Mouse (Mus musculus): ENCODE results near the gene Mtr. TPM values are rescaled to one million over a fixed set of nuclear protein-coding genes. Genes with fewer than 3 reads are reported as not detected.
A peak's percentile ranks its signal among the peaks of the same experiment; 100 is the strongest.

The Mtr gene
- total RNA-seq, 1 experiment from 2014 or later, result 19.4 TPM

DNA sequence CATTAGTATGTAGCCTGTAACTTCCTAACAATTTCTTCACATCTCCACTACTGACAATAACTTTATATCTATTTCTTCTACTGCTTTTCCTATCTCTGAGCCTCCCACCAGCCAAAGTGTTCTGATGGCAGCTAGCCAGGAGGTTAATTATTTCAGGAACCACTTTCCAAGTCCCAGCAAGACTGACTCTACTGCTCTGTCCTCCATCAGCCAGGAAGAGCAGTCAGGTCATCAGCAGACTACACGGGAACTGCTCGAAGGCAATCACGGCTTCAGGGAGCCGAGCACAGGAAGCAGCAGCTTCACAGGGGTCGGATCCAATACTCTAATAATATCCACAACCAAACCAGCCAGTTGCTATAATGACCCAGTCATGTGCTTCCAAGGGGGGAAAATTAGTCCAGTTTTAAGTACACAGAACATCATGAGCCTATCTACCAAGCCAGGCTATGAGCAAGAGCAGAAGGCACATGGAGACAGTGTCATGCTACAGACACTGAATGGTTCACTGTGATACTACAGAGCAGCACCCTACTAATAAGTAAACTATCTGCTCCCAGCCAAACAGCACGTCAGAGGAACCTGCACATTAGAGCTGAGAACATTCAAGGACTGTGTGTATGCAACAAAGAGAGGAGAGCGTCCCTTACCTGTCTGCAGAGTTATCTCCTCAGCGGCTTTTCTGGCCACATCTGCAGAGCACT, 8.6 kb downstream of the Mtr start:
- ATAC-seq (ENCODE audit: extremely low read depth, insufficient number of reproducible peaks, low FRiP score, poor library complexity, severe bottlenecking), result no peak

DNA sequence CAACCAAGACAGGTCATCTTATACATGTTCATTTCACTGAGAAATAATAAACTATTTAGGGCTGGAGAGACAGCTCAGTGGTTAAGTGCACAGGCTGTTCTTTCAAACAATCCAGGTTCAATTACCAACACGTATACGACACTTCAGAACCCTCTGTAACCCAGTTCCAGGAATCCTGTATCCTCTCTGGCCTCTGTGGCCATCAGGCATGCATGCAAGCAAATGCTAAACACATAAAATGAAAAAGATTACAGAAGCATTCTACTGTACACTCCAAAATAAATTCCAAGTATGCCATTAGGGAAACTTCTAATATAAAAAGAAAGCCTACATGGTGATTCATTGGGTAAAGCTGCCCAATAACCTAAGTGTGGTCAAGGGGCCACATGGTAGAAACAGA, 12.0 kb downstream of the Mtr start:
- ATAC-seq (ENCODE audit: extremely low read depth, insufficient number of reproducible peaks, low FRiP score, poor library complexity, severe bottlenecking), result no peak

DNA sequence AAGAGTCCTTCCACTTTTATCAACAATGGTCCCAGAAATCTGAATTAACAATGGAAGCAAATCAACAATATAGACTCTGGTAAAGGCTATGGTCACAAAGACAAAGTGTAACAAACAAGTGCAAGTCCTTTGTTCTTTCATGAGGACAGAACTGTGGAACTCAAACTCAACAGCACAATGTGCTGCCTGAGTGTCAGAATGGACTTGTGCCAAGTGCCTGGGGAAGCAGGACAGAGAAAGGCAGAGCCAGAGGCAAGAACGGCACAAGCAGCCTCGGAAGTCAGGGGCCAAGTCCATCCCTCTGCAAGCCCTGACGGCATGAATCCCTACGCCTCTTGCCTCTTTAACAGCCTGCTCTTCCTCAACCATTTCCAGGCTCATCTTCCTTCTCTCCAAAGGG, 13.9 kb downstream of the Mtr start:
- no peak for ATAC-seq (ENCODE audit: extremely low read depth, insufficient number of reproducible peaks, low FRiP score, poor library complexity, severe bottlenecking)

GRCm38 (mm10) chr13:12232141-12232540, 25.8 kb downstream of the Mtr start:
- no peak for ATAC-seq (ENCODE audit: extremely low read depth, insufficient number of reproducible peaks, low FRiP score, poor library complexity, severe bottlenecking)

- ATAC-seq (ENCODE audit: extremely low read depth, insufficient number of reproducible peaks, low FRiP score, poor library complexity, severe bottlenecking), result no peak
Measured at GRCm38 (mm10) chr13:12228248-12228647, 29.7 kb downstream of the Mtr start.

DNA sequence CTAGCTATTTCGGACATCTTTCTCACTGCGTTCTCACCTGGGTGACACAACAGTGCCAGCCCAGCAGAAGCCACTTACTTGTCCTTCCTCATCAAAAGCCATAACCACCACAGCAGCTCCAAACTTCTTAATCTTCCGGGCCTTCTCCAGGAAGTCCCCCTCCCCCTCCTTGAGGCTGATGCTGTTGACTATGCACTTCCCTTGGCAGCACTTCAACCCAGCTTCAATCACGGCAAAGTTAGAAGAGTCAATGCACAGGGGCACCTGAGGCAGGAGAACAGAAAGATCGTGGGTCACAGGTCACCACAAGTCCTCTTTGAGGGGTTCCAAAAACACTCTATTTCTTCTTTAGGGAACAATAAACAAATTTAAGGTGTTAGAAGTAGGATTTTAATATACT, 30.3 kb downstream of the Mtr start:
- ATAC-seq (ENCODE audit: extremely low read depth, insufficient number of reproducible peaks, low FRiP score, poor library complexity, severe bottlenecking), result no peak

DNA sequence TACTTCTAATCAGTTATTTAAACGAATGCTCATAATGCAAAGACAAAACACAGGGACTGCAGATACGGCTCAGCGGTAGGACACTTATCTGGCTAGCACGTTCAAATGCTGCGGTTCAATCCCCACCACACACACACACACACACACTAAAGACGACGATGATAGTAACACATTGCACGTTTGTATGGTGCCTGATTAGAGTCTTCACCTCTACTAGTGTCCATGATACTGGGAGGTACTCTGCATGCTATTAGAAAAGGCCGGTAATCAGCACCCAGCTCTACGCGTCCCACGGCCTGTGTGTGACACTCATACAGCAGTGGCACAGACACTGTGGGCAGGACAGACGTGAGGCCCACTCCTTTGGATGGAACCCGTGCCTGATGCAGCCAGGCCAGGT, 39.3 kb downstream of the Mtr start:
- no peak for ATAC-seq (ENCODE audit: extremely low read depth, insufficient number of reproducible peaks, low FRiP score, poor library complexity, severe bottlenecking)

DNA sequence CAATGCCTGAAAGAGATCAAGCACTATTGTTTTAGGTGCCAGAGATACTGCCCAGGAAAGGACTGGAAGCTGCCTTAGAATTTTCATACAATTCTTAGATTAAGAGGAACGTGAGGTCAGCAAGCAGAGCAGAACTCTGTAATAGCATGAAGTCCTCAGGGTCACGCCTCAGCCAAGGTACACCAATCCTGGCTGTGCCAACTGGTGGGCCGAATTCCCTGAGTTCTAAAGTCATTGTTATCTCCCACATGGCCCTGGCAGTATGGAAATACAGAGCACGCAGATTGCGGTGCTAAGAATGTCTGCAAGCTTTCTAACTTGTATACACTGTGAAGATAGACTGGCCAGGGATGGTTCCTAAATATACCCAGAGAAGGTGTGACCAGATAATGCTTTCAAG, 43.0 kb downstream of the Mtr start:
- no peak for ATAC-seq (ENCODE audit: extremely low read depth, insufficient number of reproducible peaks, low FRiP score, poor library complexity, severe bottlenecking)

- ATAC-seq (ENCODE audit: extremely low read depth, insufficient number of reproducible peaks, low FRiP score, poor library complexity, severe bottlenecking), result no peak
Measured at GRCm38 (mm10) chr13:12211058-12211457, 46.9 kb downstream of the Mtr start.

DNA sequence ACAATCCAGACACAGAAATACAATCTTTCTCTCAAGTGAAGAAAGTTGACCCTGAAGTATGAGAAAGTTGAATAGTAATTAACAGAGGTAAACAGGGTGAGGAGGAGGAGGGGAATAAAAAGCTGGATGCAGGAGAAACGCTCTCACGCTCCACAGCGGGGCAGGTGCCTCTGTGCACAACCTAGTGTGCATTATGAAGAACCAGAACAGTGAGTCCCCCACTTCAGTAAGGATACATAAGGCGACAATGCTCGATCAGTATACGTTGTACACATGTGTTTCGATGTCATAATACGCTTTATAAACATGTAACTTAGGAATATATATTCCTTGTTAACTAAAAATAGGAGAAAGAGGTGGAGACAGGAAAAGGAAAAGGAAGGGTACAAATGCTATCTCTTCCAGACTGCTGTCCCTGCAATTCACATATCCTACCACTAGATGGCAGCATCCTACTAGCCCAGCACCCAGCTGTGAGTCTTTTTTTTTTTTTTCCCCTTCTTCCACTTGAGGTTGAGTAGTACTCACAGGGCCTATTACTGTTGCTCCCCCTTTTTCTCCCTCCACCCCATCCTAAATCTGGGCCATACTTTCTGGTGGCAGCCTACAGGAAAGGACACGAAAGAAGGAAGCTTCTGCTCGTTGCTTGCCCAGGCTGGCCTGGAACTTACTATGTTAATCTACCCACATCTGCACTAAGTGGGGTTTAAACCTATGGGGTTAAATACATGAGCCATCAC, 47.7 kb downstream of the Mtr start:
- peak; percentile 78 for ATAC-seq (ENCODE audit: extremely low read depth, insufficient number of reproducible peaks, low FRiP score, poor library complexity, severe bottlenecking)

GRCm38 (mm10) chr13:12200372-12200771, 57.5 kb downstream of the Mtr start:
- no peak for ATAC-seq (ENCODE audit: extremely low read depth, insufficient number of reproducible peaks, low FRiP score, poor library complexity, severe bottlenecking)

GRCm38 (mm10) chr13:12198486-12198885, 59.4 kb downstream of the Mtr start:
- ATAC-seq (ENCODE audit: extremely low read depth, insufficient number of reproducible peaks, low FRiP score, poor library complexity, severe bottlenecking), result no peak

- no peak for ATAC-seq (ENCODE audit: extremely low read depth, insufficient number of reproducible peaks, low FRiP score, poor library complexity, severe bottlenecking)
Measured at GRCm38 (mm10) chr13:12196861-12197260, 61.1 kb downstream of the Mtr start.

GRCm38 (mm10) chr13:12196012-12196411, 61.9 kb downstream of the Mtr start:
- ATAC-seq (ENCODE audit: extremely low read depth, insufficient number of reproducible peaks, low FRiP score, poor library complexity, severe bottlenecking), result no peak

- no peak for ATAC-seq (ENCODE audit: extremely low read depth, insufficient number of reproducible peaks, low FRiP score, poor library complexity, severe bottlenecking)
Measured at GRCm38 (mm10) chr13:12194942-12195662, 62.8 kb downstream of the Mtr start.

GRCm38 (mm10) chr13:12189219-12189618, 68.7 kb downstream of the Mtr start:
- no peak for ATAC-seq (ENCODE audit: extremely low read depth, insufficient number of reproducible peaks, low FRiP score, poor library complexity, severe bottlenecking)

DNA sequence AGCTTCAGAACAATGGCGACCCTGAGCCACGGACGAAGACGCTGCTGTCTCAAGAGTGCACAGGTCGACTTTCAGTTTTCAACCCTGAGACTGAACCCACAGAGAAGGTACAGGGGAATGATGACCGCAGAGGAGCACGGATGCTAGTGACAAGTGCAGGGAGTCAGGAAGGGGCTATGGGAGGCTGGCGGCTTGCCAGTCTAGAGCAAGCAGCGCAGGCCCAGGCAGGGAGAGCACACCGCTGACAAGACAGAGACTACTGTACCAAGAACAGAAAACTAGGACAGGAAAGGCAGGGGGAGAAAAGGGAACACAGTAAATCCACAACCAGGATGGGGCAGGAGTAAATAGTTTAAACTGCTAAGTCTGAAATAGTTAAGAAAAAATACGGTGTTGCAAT, 69.1 kb downstream of the Mtr start:
- no peak for ATAC-seq (ENCODE audit: extremely low read depth, insufficient number of reproducible peaks, low FRiP score, poor library complexity, severe bottlenecking)

- no peak for ATAC-seq (ENCODE audit: extremely low read depth, insufficient number of reproducible peaks, low FRiP score, poor library complexity, severe bottlenecking)
Measured at GRCm38 (mm10) chr13:12179481-12179880, 78.4 kb downstream of the Mtr start.

- ATAC-seq (ENCODE audit: extremely low read depth, insufficient number of reproducible peaks, low FRiP score, poor library complexity, severe bottlenecking), result no peak
Measured at GRCm38 (mm10) chr13:12176761-12177160, 81.2 kb downstream of the Mtr start.

All from neutrophil, adult 5-6 weeks (primary cell).